Mouse (Mus musculus): ENCODE data around the gene Rbm26. TPM values are rescaled to one million over a fixed set of nuclear protein-coding genes. Genes with fewer than 3 reads are reported as not detected.

The Rbm26 gene
- total RNA-seq, 2 experiments from 2014 or later: 67.2 to 70.9 TPM

GRCm38 (mm10) chr14:105115402-105115801 lies 61.7 kb downstream of the Rbm26 start:
- no peak for DNase-seq (ENCODE audit: extremely low spot score in 1 of 2, low spot score in 2 of 2)
- intact Hi-C loops (cut with DNase I): loop anchor here (5.0 kb wide), 1 partner anchor 37 kb away; no protein-coding TSS in a partner anchor

GRCm38 (mm10) chr14:105106252-105106651 lies 70.9 kb downstream of the Rbm26 start:
- no peak for DNase-seq (ENCODE audit: extremely low spot score in 1 of 2, low spot score in 2 of 2)
- intact Hi-C loops (cut with DNase I): no loop called here

- no peak for DNase-seq (ENCODE audit: extremely low spot score in 1 of 2, low spot score in 2 of 2)
- intact Hi-C loops (cut with DNase I): no loop called here
Observed at GRCm38 (mm10) chr14:105098861-105099260, 78.3 kb downstream of the Rbm26 start.

GRCm38 (mm10) chr14:105096221-105096620 lies 80.9 kb downstream of the Rbm26 start:
- no peak for DNase-seq (ENCODE audit: extremely low spot score in 1 of 2, low spot score in 2 of 2)
- intact Hi-C loops (cut with DNase I): no loop called here

GRCm38 (mm10) chr14:105087001-105087400 lies 90.1 kb downstream of the Rbm26 start:
- DNase-seq (ENCODE audit: extremely low spot score in 1 of 2, low spot score in 2 of 2): no peak
- intact Hi-C loops (cut with DNase I): no loop called here

GRCm38 (mm10) chr14:105085332-105085993 lies 91.7 kb downstream of the Rbm26 start:
- intact Hi-C loops (cut with DNase I): no loop called here
- no peak for DNase-seq (ENCODE audit: extremely low spot score in 1 of 2, low spot score in 2 of 2)

- intact Hi-C loops (cut with DNase I): no loop called here
- no peak for DNase-seq (ENCODE audit: extremely low spot score in 1 of 2, low spot score in 2 of 2)
Observed at GRCm38 (mm10) chr14:105084757-105085330, 92.3 kb downstream of the Rbm26 start.

GRCm38 (mm10) chr14:105084106-105084505 lies 93.0 kb downstream of the Rbm26 start:
- DNase-seq (ENCODE audit: extremely low spot score in 1 of 2, low spot score in 2 of 2): no peak
- intact Hi-C loops (cut with DNase I): no loop called here

- intact Hi-C loops (cut with DNase I): no loop called here
Observed at GRCm38 (mm10) chr14:105074776-105075175, 102.4 kb downstream of the Rbm26 start.

GRCm38 (mm10) chr14:105074376-105074775 lies 102.8 kb downstream of the Rbm26 start:
- intact Hi-C loops (cut with DNase I): no loop called here
- DNase-seq (ENCODE audit: extremely low spot score in 1 of 2, low spot score in 2 of 2): no peak

More at GRCm38 (mm10) chr14:105074776-105075175, 102.4 kb downstream of the Rbm26 start:
- DNase-seq (ENCODE audit: extremely low spot score in 1 of 2, low spot score in 2 of 2): no peak

GRCm38 (mm10) chr14:105071010-105071509 lies 106.1 kb downstream of the Rbm26 start:
- intact Hi-C loops (cut with DNase I): no loop called here

GRCm38 (mm10) chr14:105070258-105071009 lies 106.7 kb downstream of the Rbm26 start:
- intact Hi-C loops (cut with DNase I): no loop called here
- no peak for DNase-seq (ENCODE audit: extremely low spot score in 1 of 2, low spot score in 2 of 2)

More at GRCm38 (mm10) chr14:105071010-105071509, 106.1 kb downstream of the Rbm26 start:
- no peak for DNase-seq (ENCODE audit: extremely low spot score in 1 of 2, low spot score in 2 of 2)

- intact Hi-C loops (cut with DNase I): no loop called here
- no peak for DNase-seq (ENCODE audit: extremely low spot score in 1 of 2, low spot score in 2 of 2)
Observed at GRCm38 (mm10) chr14:105068060-105068459, 109.1 kb downstream of the Rbm26 start.

GRCm38 (mm10) chr14:105064243-105064642 lies 112.9 kb downstream of the Rbm26 start:
- no peak for DNase-seq (ENCODE audit: extremely low spot score in 1 of 2, low spot score in 2 of 2)
- intact Hi-C loops (cut with DNase I): no loop called here

- intact Hi-C loops (cut with DNase I): no loop called here
- DNase-seq (ENCODE audit: extremely low spot score in 1 of 2, low spot score in 2 of 2): no peak
Observed at GRCm38 (mm10) chr14:105061230-105061629, 115.9 kb downstream of the Rbm26 start.

- no peak for DNase-seq (ENCODE audit: extremely low spot score in 1 of 2, low spot score in 2 of 2)
- intact Hi-C loops (cut with DNase I): no loop called here
Observed at GRCm38 (mm10) chr14:105057934-105058333, 119.2 kb downstream of the Rbm26 start.
